17 mouse cellular contexts compared by ENCODE assay signal in the genomic region with DNA sequence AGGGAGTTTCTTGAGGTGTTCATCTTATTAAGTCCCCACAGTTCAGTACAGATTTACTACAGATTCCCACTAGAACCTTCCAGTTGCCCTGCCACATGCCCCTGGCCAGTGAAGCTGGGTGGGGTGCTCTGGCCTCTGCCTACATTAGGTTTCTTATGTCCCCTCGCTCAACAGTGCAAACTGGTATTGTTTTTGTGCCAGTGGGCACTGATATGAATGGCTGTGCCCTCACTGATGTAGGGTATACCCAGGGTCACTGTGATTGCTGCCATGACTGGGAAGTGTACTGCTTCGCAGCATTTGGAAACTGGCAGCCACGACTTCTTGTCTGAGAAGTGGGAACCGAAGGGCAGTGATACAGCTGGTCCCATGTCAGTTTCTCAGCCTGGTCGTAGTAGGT.
"Had no signal": no experiment of that assay in that cellular context is flagged by ENCODE, and none has a peak within 500 bp of the region (broad histone marks: within the 10 kb centered on the region; RNA-seq: fewer than 3 reads in every experiment).

No protein-coding gene starts in this region.

- H3K27me3 ChIP-seq: lung, embryonic 15.5 days; midbrain, embryonic 13.5 days; midbrain, embryonic 15.5 days; neural tube, embryonic 12.5 days; stomach, embryonic 15.5 days had no signal

- DNase-seq: liver, postnatal 0 days; lung, adult 2 months; lung, postnatal 14 days; lung, postnatal 36 days; right cerebral cortex, postnatal 14 days; thymus, adult 2 months; thymus, postnatal 25 days; thymus, postnatal 4 days had no signal

- H3K36me3 ChIP-seq: lung, embryonic 15.5 days; midbrain, embryonic 13.5 days; stomach, embryonic 15.5 days had no signal

- H3K4me3 ChIP-seq: lung, embryonic 15.5 days; megakaryocyte, embryonic 14.5 days; midbrain, embryonic 13.5 days; midbrain, embryonic 15.5 days; neural tube, embryonic 12.5 days; stomach, embryonic 15.5 days had no signal

- H3K9me3 ChIP-seq: lung, embryonic 15.5 days; midbrain, embryonic 13.5 days; midbrain, embryonic 15.5 days; neural tube, embryonic 12.5 days; stomach, embryonic 15.5 days had no signal

- H3K27ac ChIP-seq: lung, embryonic 15.5 days; macrophage; midbrain, embryonic 13.5 days; midbrain, embryonic 15.5 days; neural tube, embryonic 12.5 days; stomach, embryonic 15.5 days had no signal

- H3K9ac ChIP-seq: liver, postnatal 0 days; lung, embryonic 15.5 days; midbrain, embryonic 13.5 days; midbrain, embryonic 15.5 days; neural tube, embryonic 12.5 days; stomach, embryonic 15.5 days had no signal

- H3K4me2 ChIP-seq: lung, embryonic 15.5 days; midbrain, embryonic 11.5 days; midbrain, embryonic 13.5 days; midbrain, embryonic 15.5 days; neural tube, embryonic 12.5 days; stomach, embryonic 15.5 days had no signal

- ATAC-seq: liver, postnatal 0 days; lung, postnatal 0 days; midbrain, embryonic 13.5 days; midbrain, embryonic 15.5 days had no signal

- H3K4me1 ChIP-seq: megakaryocyte, embryonic 14.5 days had no signal
